Mouse (Mus musculus) monocyte, adult 59 days (primary cell): Measurements from ENCODE around the gene 2510009E07Rik. TPM values are rescaled to one million over a fixed set of nuclear protein-coding genes. Genes with fewer than 3 reads are reported as not detected.

Source experiments
- total RNA-seq, 2 experiments: library from RNA; stranded (reverse); gene quantifications; one replicate each; pipeline ENCODE4 v1.2.4; 2023

Gene 2510009E07Rik
- 10 to 100 TPM; 16.9 to 18.9 TPM for total RNA-seq

DNA sequence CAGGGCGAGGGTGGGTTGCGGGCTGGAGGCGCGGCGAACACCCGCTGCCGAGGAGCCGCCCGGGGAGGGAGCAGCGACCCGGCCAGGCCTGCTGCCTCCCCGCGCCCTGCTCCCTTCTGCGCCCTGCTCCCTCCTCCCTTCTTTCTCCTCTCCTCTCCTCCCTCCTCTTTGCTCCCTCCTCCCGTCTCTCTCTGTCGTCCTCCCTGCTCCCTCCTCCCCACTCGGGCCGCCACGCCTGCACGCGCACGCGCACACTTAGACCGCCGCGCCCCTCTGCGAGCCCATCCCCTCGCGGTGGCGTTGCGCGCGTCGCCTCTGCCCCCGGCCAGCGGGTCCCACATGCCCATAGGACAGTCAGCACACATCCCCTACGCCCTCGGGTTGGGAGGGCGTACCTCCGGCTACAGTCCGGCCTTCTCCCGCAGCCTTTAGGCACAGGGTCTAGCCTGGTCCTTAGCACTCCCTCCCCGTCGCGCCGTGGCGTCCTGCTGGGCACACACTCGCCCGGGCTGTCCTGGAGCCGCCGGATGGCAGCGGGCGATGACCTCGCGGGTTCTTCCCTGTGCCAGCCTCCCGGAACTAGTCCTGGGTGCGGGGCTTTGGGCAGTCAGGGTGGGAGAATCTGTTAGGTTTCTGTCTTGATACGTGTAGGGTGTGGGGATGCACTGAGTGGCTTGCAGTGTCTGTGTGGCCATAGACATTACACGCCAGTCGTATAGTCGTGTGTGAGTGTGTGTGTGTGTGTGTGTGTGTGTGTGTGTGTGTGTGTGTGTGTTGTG lies at the start of gene 2510009E07Rik:
Gene 2510009E07Rik (minus strand): TSS at position 203 of the 779 bp plus-strand sequence.

Other genes starting within 250 kb of the 2510009E07Rik start
- under 1 TPM; 0.52 to 0.89 TPM for gene Ehhadh, start 93.1 kb upstream of the 2510009E07Rik start, total RNA-seq
- under 1 TPM in 1 of 2 experiments, not detected in 1; 0.09 TPM for gene Map3k13, start 99.7 kb upstream of the 2510009E07Rik start, total RNA-seq